Mouse (Mus musculus) splenic B cell, adult 2 months (primary cell): ENCODE measurements at regions not wholly inside any gene's neighbourhood (a gene's known extent, or its start where the extent isn't known, plus 50 kb on each side); places are given as distances from the start of the nearest gene placed in this dataset.

Experiments used
- DNase-seq: peaks from one replicate; pipeline ENCODE4 v3.0.0-alpha.2; 2011; ENCODE audit warnings: low read depth, low spot score
- H3K27me3 ChIP-seq: 2 replicates; pipeline ENCODE4 v1.6.1; 2012; ENCODE audit warnings: mild to moderate bottlenecking, low read length, moderate library complexity, mixed read lengths; ENCODE audit not compliant: control insufficient read depth, poor library complexity, insufficient read depth, severe bottlenecking
- H3K36me3 ChIP-seq: 2 replicates; pipeline ENCODE4 v1.6.1; 2012; ENCODE audit warnings: mild to moderate bottlenecking, low read length, moderate library complexity, mixed read lengths; ENCODE audit not compliant: control insufficient read depth, poor library complexity, insufficient read depth, severe bottlenecking

GRCm38 (mm10) chr11:63524254-63524653 lies 395.5 kb downstream of the Pmp22 start:
- DNase-seq: no peak
- Histone ChIP-seq H3K27me3 (no peaks in the 10 kb centered on the region), H3K36me3 (no peaks in the 10 kb centered on the region)

GRCm38 (mm10) chr11:63525431-63525830 lies 396.6 kb downstream of the Pmp22 start:
- DNase-seq: no peak
- H3K36me3 ChIP-seq: no peaks in the 10 kb centered on the region
- no peaks in the 10 kb centered on the region for H3K27me3 ChIP-seq

- H3K36me3 ChIP-seq: no peaks in the 10 kb centered on the region
- DNase-seq: no peak
- H3K27me3 ChIP-seq: no peaks in the 10 kb centered on the region
Measured at GRCm38 (mm10) chr11:63525956-63526355, 396.1 kb downstream of the Hs3st3b1 start.

GRCm38 (mm10) chr11:63532752-63533151 lies 389.3 kb downstream of the Hs3st3b1 start:
- Histone ChIP-seq H3K27me3 (no peaks in the 10 kb centered on the region), H3K36me3 (no peaks in the 10 kb centered on the region)
- DNase-seq: no peak

- H3K27me3 ChIP-seq: no peaks in the 10 kb centered on the region
- DNase-seq: no peak
- H3K36me3 ChIP-seq: no peaks in the 10 kb centered on the region
Measured at GRCm38 (mm10) chr11:63533555-63534200, 388.4 kb downstream of the Hs3st3b1 start.

- no peaks in the 10 kb centered on the region for H3K36me3 ChIP-seq
- H3K27me3 ChIP-seq: no peaks in the 10 kb centered on the region
- no peak for DNase-seq
Measured at GRCm38 (mm10) chr11:63537693-63538092, 384.4 kb downstream of the Hs3st3b1 start.

GRCm38 (mm10) chr11:63543971-63544696 lies 378.0 kb downstream of the Hs3st3b1 start:
- no peaks in the 10 kb centered on the region for H3K27me3 ChIP-seq
- no peak for DNase-seq
- H3K36me3 ChIP-seq: no peaks in the 10 kb centered on the region

GRCm38 (mm10) chr11:63545516-63545915 lies 376.6 kb downstream of the Hs3st3b1 start:
- no peak for DNase-seq
- no peaks in the 10 kb centered on the region for H3K36me3 ChIP-seq

GRCm38 (mm10) chr11:63560466-63560865 lies 361.6 kb downstream of the Hs3st3b1 start:
- no peaks in the 10 kb centered on the region for H3K27me3 ChIP-seq
- no peak for DNase-seq
- H3K36me3 ChIP-seq: no peaks in the 10 kb centered on the region

More at GRCm38 (mm10) chr11:63545516-63545915, 376.6 kb downstream of the Hs3st3b1 start:
- no peaks in the 10 kb centered on the region for H3K27me3 ChIP-seq

GRCm38 (mm10) chr11:63562696-63563095 lies 359.4 kb downstream of the Hs3st3b1 start:
- no peak for DNase-seq
- no peaks in the 10 kb centered on the region for H3K27me3 ChIP-seq
- H3K36me3 ChIP-seq: no peaks in the 10 kb centered on the region

- H3K27me3 ChIP-seq: no peaks in the 10 kb centered on the region
- no peak for DNase-seq
- H3K36me3 ChIP-seq: no peaks in the 10 kb centered on the region
Measured at GRCm38 (mm10) chr11:63565471-63566232, 356.4 kb downstream of the Hs3st3b1 start.

GRCm38 (mm10) chr11:63569785-63570479 lies 352.2 kb downstream of the Hs3st3b1 start:
- no peak for DNase-seq
- no peaks in the 10 kb centered on the region for H3K36me3 ChIP-seq

GRCm38 (mm10) chr11:63570646-63571045 lies 351.4 kb downstream of the Hs3st3b1 start:
- DNase-seq: no peak
- H3K36me3 ChIP-seq: no peaks in the 10 kb centered on the region
- no peaks in the 10 kb centered on the region for H3K27me3 ChIP-seq

More at GRCm38 (mm10) chr11:63569785-63570479, 352.2 kb downstream of the Hs3st3b1 start:
- no peaks in the 10 kb centered on the region for H3K27me3 ChIP-seq

GRCm38 (mm10) chr11:63573271-63573670 lies 348.8 kb downstream of the Hs3st3b1 start:
- H3K36me3 ChIP-seq: no peaks in the 10 kb centered on the region
- no peak for DNase-seq
- H3K27me3 ChIP-seq: no peaks in the 10 kb centered on the region
